Mouse (Mus musculus) lung, postnatal 10 days (tissue): ENCODE results near the gene 0610030E20Rik.

ENCODE experiments used
- DNase-seq: peaks from one replicate; pipeline ENCODE4 v3.0.0; 2021

Gene 0610030E20Rik

GRCm38 (mm10) chr6:72371147-72371546, 24.0 kb downstream of the 0610030E20Rik start:
- DNase-seq = peak; percentile 76

DNA sequence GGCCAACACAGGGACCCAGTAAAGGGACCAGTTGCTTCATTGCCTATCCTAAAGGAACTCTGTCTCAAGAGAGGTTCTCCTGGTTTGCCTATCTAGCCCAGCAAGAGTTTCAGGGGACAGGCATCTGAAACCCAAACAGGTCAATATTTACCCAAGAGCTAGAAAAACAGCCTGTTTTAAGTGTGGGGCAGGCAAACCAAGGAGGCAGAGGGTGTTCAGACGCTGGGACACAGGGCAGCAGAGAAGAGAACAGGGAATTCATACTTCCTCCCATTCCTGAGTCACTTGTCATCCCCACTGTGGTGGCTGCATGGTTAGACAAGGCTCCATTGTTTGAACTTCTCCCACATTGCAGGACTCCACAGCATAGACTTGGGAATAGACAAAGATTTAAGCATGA, 24.5 kb downstream of the 0610030E20Rik start:
- DNase-seq = no peak

- DNase-seq = no peak
These were observed 26.1 kb downstream of the 0610030E20Rik start for GRCm38 (mm10) chr6:72373184-72373583.

- DNase-seq = no peak
These were observed 27.1 kb downstream of the 0610030E20Rik start for GRCm38 (mm10) chr6:72374206-72374605.

GRCm38 (mm10) chr6:72374820-72375563, 27.9 kb downstream of the 0610030E20Rik start:
- DNase-seq = no peak

DNA sequence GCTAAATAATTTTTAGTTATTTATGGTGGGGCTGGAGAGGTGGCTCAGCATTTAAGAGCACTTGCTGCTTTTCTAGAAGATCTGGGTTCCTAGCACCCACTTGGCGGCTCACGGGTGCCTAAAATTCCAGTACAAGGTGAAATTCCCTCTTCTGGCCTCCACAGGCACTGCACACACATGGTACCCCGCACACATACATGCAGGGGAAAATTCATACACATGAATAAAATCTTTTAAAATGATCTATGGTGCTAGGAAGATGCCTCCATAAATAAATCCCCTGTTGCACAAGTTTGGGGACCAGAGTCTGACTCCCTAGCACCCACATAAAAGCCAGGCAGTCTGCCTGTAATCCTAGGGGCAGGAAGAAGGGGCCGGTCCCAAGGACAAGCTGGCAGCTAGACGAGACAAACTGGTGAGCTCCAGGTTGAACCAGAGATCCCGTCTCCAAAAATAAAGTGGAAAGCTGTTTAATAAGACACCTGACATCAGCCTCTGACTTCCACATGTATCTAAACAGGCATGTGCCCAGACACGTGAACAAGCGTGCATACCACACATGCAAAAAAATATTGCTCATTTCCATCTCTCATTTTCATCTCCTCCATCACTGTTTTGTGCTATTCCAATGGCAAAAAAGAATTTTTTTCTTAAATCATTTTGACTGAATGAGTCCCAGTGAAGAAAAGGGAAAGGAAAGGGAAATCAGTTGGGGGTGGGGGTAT, 31.6 kb downstream of the 0610030E20Rik start:
- DNase-seq = no peak

DNA sequence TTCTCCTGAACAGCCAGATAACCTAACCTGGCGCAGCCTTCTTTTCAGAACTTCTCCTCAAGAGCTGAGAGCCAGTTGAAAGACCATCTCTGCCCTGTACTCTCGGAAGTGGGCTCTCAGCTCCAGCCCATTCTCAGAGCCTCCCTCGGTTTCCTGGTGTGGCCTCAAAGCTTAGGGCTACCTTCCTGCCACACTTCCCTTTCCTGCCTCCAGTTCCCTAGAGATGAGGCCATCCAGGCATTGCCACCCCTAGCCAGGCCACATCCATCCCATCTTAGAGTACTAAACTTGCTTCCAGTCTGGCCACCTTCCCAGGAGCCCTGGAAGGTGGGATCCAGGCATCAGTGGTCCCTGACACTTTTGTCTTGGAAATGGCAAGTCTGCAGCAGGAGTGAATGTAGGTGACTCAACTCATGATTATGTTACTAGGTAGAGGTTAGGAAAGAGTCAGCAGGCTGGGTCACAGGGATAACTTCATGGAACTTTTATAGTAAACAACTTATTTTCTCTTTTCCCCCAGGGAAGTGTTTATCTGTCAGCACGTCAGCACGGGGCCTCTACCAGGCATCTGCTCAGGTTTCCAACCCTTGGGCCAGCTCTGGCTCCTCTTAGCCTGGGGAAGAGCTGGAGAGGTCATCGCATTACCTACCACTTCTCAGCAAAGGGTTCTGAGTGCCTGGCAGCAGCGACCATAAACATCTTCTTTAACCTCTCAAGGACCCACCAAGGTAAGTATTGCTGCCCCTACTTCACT, 32.4 kb downstream of the 0610030E20Rik start:
- DNase-seq = no peak

- peak; percentile 94 for DNase-seq
These were observed 33.1 kb downstream of the 0610030E20Rik start, which contains the start of gene Vamp5 for GRCm38 (mm10) chr6:72380131-72380770. TSS of gene Vamp5 (minus strand) at chr6:72380468.

DNA sequence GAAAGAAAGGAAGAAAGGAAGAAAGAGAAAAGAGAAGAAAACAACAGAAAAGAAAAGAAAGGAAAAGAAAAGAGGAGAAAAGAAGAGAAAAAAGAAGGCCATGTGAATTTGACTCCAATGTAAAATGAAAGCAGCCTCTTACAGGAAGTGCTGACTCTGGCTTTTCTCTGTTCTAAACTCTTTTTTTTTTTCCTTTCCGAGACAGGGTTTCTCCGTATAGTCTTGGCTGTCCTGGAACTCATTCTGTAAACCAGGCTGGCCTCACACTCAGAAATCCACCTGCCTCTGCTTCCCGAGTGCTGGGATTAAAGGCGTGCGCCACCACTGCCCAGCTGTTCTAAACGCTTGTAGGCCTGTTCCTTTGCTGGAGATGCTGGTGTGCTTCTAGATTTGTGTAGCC, 35.4 kb downstream of the 0610030E20Rik start:
- DNase-seq = no peak

- DNase-seq = no peak
These were observed 36.2 kb downstream of the 0610030E20Rik start for GRCm38 (mm10) chr6:72383142-72383820.

GRCm38 (mm10) chr6:72383952-72384351, 36.8 kb downstream of the 0610030E20Rik start:
- no peak for DNase-seq

GRCm38 (mm10) chr6:72385258-72385657, 38.1 kb downstream of the 0610030E20Rik start:
- no peak for DNase-seq

DNA sequence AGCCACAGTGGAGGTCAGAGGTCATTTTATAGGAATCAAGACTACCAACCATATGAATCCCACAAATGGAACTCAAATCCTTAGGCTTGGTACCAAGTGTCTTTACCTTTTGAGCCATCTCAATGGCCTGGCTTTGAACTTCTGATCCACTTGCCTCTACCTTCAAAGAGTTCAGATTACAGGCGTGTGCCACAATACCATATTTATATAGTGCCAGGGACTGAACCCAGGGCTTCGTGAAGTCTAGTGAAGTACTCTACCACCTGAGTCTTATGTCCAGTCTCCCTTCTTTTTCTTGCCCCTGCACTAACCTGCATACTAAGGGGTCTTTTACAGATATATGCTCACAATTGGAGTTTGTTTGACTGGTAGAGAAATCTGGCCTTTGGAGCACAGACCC, 39.4 kb downstream of the 0610030E20Rik start:
- DNase-seq = no peak

- DNase-seq = no peak
These were observed 40.7 kb downstream of the 0610030E20Rik start for GRCm38 (mm10) chr6:72387816-72388215.

GRCm38 (mm10) chr6:72388266-72388665, 41.1 kb downstream of the 0610030E20Rik start:
- DNase-seq = no peak

GRCm38 (mm10) chr6:72388791-72389329, 41.7 kb downstream of the 0610030E20Rik start:
- no peak for DNase-seq

DNA sequence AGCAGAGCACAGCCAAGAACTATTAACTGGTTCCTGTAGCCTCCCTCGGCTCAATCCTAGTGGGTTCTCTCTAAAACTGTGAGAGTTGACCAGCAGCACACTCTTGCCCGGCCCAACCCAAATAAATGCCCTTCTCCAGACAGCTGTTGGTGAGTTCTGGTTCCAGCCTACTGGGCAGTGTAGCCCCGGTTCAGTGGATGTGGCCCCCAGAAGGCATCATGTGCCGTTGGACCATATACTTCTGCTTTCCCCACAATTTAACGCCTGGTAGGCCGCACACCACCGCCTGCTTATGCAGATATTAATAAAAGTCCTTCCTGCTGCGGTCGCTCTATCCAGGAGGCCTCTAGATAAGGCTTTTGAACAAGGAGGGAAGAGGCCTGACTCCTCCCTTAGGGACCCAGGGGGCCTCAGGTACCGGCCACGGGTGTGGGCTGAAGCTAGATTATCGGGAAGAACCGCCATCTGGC, 42.4 kb downstream of the 0610030E20Rik start:
- DNase-seq = no peak

DNA sequence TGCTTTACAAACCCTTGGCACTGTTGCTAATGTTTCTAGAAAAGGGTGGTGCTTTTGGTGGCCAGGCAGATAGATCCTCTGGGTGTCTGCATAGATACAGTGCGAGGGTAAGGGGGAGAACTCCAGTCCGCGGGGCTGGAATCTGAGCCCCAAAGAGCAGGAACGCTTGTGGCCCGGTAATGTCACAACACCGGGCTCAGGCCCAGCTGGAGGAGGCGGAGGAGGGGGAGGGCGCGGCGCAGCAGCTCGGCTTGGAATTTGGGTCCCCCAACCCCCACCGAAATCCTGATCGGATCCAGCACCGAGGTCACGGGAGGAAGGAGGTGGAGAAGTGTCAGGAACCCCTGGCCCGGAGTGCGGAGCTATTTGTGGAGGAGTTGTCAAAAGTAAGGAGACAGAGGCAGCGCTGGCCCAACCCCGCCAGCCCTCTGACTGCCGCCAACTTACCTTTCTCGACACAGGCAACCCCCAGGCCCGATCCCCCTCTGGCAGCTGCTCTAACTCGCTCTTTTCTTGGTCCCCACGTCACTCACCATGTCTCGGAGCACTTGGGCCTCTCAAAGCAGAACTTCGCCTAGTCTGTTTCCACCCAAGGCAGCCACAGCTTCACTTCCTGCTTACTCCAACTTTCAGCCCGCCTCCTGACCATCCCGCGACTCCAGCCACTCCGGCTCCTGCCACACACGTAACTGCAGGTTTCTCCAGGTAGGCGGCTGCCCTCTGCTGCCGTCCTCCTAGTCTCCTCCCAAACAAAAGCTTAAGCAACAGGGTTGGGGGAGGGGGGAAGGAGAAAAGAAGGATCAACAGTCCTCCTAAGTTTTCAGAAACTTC, 43.0 kb downstream of the 0610030E20Rik start, which contains the start of gene Vamp8:
TSS of gene Vamp8 (minus strand) at position 763 of the 831 bp plus-strand sequence.
- DNase-seq = peak; percentile 93

DNA sequence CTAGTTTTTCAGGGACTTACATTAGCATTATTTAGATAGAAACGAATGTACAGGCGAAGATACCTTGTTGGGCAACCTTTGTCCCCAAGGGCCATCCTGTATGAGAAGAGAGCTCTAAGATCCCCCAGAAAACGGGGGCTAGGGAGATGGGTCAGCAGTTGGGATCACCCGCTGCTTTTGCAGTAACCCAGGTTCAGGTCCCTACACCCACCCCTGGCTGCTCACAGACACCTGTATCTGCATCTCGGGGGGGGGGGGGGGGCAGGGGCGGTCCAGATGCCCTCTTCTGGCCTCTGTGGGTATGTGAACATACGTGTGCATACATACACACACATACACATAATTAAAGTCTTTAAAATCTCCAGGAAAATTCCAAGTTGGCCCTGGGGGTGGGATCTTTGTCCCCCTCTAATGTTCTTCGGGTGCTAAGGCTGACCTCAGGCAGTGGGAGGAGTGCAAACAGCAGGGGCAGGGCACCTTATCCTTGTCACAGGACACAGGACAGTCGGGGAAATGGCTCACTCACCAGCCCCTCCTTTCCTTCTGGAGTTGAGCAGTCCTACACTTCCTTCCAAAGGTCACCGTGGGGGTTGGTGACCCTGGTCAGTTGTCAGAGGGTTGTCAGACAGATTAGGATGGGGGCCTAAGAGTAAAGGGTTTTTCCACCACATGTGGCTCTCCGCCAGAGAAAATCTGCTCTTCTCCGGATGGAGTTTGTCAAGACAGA, 43.8 kb downstream of the 0610030E20Rik start:
- peak; percentile 88 for DNase-seq

- no peak for DNase-seq
These were observed 45.2 kb downstream of the 0610030E20Rik start for GRCm38 (mm10) chr6:72392341-72392740.
